Mouse (Mus musculus) gastrocnemius, adult 18-20 months (tissue): ENCODE measurements around the gene Scnm1. TPM values are rescaled to one million over a fixed set of nuclear protein-coding genes. Genes with fewer than 3 reads are reported as not detected.
"Not testable (repeated sequence)": the region's sequence is repeated elsewhere in the genome, so short reads cannot be mapped to it uniquely, and the experiment has no call there.

ENCODE experiments used
- DNase-seq: peaks from one replicate; pipeline ENCODE4 v3.0.0; 2021; ENCODE audit warnings: low spot score
- microRNA-seq: library from miRNA; unstranded; fragments of <30 nt; microRNA quantifications from one replicate; pipeline ENCODE4 v1.2.0, GENCODE M21; 2021
- total RNA-seq, 2 experiments: library from RNA; stranded (reverse); gene quantifications; 2 replicates each; pipeline ENCODE4 v1.2.3; 2021

Gene Scnm1
- total RNA-seq, 2 experiments from 2014 or later: 34.6 to 46.5 TPM

DNA sequence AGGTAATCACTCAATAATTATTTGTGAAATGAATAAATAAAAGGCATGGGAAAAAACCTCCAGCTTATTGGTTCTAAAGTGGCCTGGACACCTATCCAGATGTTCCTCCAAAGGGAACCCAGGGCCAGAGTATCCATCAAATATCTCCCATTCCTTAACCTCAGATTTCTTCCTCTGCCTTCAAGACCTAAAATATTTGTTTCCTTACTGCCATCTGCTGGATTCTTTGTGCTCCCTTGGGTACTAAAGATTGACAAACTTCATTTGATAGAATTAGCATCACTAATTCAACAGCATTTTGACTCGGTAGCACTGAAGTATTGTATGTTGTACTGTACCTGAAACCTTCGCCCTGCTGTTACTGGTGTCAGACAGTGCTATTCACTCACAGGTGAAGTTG lies 25.9 kb downstream of the Scnm1 start:
- DNase-seq: no peak

DNA sequence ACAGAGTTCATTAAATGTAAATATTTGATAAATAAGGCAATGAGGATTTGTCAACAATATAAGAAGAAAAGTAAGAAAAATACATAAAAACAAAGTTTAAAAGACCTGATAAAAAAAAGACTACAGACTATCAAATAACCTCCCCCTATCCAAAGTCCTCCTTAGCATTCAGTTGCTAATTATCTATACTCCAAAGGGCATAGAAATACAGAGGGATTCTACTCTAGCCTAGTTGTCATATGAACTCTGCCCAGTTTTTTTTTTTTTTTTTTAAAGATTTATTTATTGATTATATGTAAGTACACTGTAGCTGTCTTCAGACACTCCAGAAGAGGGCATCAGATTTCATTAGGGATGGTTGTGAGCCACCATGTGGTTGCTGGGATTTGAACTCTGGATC lies 26.5 kb downstream of the Scnm1 start:
- DNase-seq: not testable (repeated sequence)

DNA sequence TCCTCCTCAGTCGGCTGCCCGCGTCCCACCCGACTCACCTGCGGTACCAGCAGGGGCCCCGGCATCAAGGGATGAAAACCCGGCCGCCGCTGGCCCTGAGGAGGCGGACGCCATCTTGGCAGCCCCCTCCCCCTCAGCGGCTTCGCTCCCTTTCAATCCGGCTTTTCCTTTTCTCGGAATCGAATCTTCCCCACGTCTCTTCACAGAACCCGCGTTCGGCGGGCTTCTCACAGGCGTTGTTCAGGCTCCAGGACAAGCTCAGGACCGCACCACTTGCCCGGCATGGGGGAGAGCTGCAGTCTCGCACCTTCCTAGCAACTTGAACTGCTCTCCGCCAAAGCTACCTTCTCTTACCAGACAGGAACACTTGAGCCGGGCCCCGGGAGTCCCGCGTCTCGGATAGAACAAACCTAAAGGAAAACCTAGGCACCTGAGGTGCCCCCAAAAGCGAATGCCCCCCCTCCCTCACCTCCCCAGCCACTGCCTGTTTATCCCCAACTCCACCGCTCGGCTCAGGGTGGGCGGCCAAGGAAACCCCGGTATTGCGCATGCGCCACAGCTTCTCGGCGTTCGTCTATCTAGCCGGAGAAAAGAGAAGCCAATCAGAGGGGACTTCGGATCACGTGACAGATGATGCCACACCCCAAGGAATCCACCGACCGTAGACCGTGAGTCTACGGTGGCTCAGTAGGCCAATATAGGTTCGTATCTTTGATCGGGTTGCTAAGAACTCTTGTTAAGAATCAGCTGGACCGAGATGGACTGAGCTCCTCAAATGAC lies 27.3 kb downstream of the Scnm1 start, which contains the start of gene Pip5k1a:
Gene Pip5k1a (minus strand): TSS at position 593 of the 780 bp plus-strand sequence.
- DNase-seq: peak; percentile 97

DNA sequence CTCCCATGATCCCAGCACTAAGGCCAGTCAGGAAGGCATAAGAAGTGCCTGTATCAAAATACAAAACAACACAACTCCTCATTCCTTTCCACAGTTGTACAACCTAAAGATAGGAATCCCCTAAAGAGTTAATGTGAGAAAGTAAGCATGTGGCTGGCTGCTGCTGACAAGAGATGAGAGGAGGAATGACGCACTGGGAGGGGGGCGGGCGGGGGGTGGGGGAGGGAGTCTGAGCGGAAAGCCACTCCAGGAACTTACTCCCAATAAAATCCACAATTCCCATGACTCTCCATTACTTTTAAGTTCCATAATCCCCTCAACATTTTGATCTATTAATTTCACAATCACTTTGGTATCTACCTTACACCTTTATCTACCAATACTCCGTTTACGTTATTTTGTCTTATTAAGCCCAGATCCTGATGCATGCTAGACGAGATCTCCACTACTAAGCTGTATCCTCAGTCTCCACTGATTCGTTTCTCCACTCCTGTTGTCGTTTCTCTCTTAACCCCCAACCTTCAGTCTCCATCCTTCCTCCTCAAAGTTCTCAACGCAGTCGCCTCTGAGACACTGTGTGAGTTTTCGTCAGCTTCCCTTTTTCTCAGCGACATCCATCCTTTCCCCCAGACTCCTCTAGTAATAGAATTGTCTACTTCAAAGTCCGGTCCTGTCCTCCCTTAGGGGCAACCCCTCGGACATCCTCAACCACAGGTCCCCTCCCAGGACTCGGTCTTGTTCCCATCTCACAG lies 28.0 kb downstream of the Scnm1 start:
- no peak for DNase-seq

DNA sequence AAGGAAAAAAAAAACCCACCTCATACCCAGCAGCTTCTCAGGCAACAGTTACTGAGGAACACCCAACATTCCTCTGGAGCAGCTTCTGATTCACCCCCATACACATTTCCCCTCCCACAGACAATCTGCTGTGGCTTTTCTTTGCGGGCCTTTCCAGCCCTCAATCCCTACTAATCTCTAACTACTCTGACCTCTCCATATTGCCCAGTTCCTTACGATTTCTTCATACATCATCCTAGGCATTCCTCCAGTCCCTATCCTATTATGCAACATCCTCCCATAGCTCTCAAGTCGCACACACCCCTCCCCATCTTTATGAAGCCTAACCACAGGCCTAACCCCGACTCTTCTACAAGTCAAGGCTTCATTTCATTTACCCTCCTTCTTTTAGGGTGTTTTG lies 28.7 kb downstream of the Scnm1 start:
- no peak for DNase-seq

DNA sequence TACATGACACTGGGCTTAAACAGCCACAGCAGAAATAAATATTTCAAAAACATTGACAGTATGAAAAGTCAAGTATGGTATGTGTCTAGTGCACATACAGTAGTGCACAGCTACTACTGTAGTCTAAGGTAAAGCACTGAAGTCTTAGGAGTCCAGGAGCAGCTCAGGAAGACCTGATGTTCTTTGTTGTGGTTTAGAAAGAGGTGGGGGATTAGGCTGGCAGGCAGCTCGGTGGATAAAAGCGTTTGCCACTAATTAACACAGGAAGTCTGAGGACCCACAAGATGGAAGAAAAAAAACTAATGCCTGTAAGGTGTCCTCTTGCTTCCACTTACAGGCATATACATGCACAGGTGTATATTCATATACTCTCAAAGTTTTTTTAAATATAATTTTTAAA lies 33.0 kb downstream of the Scnm1 start:
- DNase-seq: no peak

DNA sequence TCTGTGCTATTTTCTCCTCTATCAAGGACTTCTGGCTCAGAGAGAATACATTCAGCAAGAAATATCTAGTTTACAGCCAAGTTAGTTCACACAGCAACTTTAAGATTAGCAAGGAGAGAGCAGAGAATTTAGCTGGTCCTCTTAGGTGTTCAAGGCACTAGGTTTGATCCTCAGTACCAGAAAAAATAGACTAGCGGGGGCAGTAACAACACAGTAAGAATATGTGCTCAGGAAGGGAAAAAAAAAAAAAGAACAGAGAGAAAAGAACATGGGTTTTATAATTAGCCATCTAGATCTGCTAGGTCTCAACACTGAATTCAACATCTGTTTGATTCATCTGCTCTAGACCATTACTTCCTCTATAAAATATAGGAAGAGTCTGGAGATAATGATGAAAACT lies 45.7 kb downstream of the Scnm1 start:
- DNase-seq: no peak

Small RNA genes within 50 kb of the gene (microRNA-seq; reads per million reads assigned to microRNA genes)
- not detected for gene Mir8099-1

Other genes with a start within 250 kb of the Scnm1 start
- gene Psmb4, start 247.1 kb downstream of the Scnm1 start, total RNA-seq: 100 to 1,000 TPM; 173 to 201 TPM
- gene Selenbp1, start 201.0 kb downstream of the Scnm1 start, total RNA-seq: 10 to 100 TPM; 17.5 to 23.1 TPM
- gene Rfx5, start 179.9 kb downstream of the Scnm1 start, total RNA-seq: 1 to 10 TPM; 2.9 to 6.3 TPM
- gene Pi4kb, start 159.3 kb downstream of the Scnm1 start, total RNA-seq: 10 to 100 TPM; 16.8 to 19.0 TPM
- gene Zfp687, start 118.6 kb downstream of the Scnm1 start, total RNA-seq: 10 to 100 TPM; 13.2 to 14.9 TPM
- 100 to 1,000 TPM; 222 to 224 TPM for gene Psmd4, start 91.4 kb downstream of the Scnm1 start, total RNA-seq
- 10 to 100 TPM; 21.7 to 31.8 TPM for gene Pip5k1a, start 27.1 kb downstream of the Scnm1 start, total RNA-seq
- gene Vps72, start 23.0 kb downstream of the Scnm1 start, total RNA-seq: 10 to 100 TPM; 64.3 to 85.5 TPM
- 100 to 1,000 TPM; 663 to 722 TPM for gene Tmod4, start 9.5 kb downstream of the Scnm1 start, total RNA-seq
- gene Lysmd1, start 77 bp upstream of the Scnm1 start, total RNA-seq: 1 to 10 TPM; 6.3 to 6.6 TPM
- gene Tnfaip8l2, start 8.3 kb upstream of the Scnm1 start, total RNA-seq: under 1 TPM; 0.27 to 0.55 TPM
- gene Sema6c, start 26.4 kb upstream of the Scnm1 start, total RNA-seq: 100 to 1,000 TPM in 1 of 2 experiments, 10 to 100 TPM in 1; 75.9 to 111 TPM
- 10 to 100 TPM in 1 of 2 experiments, 1 to 10 TPM in 1; 7.1 to 10.0 TPM for gene Gabpb2, start 83.9 kb upstream of the Scnm1 start, total RNA-seq
- 10 to 100 TPM; 12.4 to 17.1 TPM for gene Cdc42se1, start 94.7 kb upstream of the Scnm1 start, total RNA-seq
- gene Mllt11, start 98.2 kb upstream of the Scnm1 start, total RNA-seq: 10 to 100 TPM; 69.8 to 83.1 TPM
- gene Gm128, start 107.6 kb upstream of the Scnm1 start, total RNA-seq: not detected
- not detected for gene Bnipl, start 117.2 kb upstream of the Scnm1 start, total RNA-seq
- gene Mindy1, start 147.3 kb upstream of the Scnm1 start, total RNA-seq: 10 to 100 TPM; 29.7 to 30.6 TPM
- 10 to 100 TPM; 51.3 to 56.0 TPM for gene Prune1, start 148.1 kb upstream of the Scnm1 start, total RNA-seq
- gene Anxa9, start 173.2 kb upstream of the Scnm1 start, total RNA-seq: under 1 TPM in 1 of 2 experiments, not detected in 1; 0.17 TPM
- 10 to 100 TPM; 14.7 to 22.1 TPM for gene Cers2, start 180.8 kb upstream of the Scnm1 start, total RNA-seq
- gene Setdb1, start 223.2 kb upstream of the Scnm1 start, total RNA-seq: 10 to 100 TPM in 1 of 2 experiments, 1 to 10 TPM in 1; 8.9 to 10.8 TPM